Mouse (Mus musculus): ENCODE measurements at regions not wholly inside any gene's neighbourhood (a gene's known extent, or its start where the extent isn't known, plus 50 kb on each side); places are given as distances from the start of the nearest gene placed in this dataset.

- peak; percentile 85 to 90 for DNase-seq (ENCODE audit: low spot score in 2 of 2)
Measured at GRCm38 (mm10) chr17:47140969-47141842, 130.8 kb upstream of the Ubr2 start.

GRCm38 (mm10) chr17:47140241-47140968, 130.0 kb upstream of the Ubr2 start:
- peak; percentile 80 to 83 for DNase-seq (ENCODE audit: low spot score in 2 of 2)

- peak; percentile 97 to 98 for DNase-seq (ENCODE audit: low spot score in 2 of 2)
Measured at GRCm38 (mm10) chr17:47139730-47140231, 129.4 kb upstream of the Ubr2 start.

- DNase-seq (ENCODE audit: low spot score in 2 of 2), result peak; percentile 69 to 75
Measured at GRCm38 (mm10) chr17:47139171-47139617, 128.8 kb upstream of the Ubr2 start.

- no peak for DNase-seq (ENCODE audit: low spot score in 2 of 2)
Measured at GRCm38 (mm10) chr17:47138174-47138573, 127.8 kb upstream of the Ubr2 start.

- DNase-seq (ENCODE audit: low spot score in 2 of 2), result no peak
Measured at GRCm38 (mm10) chr17:47135391-47135790, 125.0 kb upstream of the Ubr2 start.

GRCm38 (mm10) chr17:47133785-47134184, 123.4 kb upstream of the Ubr2 start:
- no peak for DNase-seq (ENCODE audit: low spot score in 2 of 2)

- DNase-seq (ENCODE audit: low spot score in 2 of 2), result no peak
Measured at GRCm38 (mm10) chr17:47127571-47127970, 117.2 kb upstream of the Ubr2 start.

GRCm38 (mm10) chr17:47123576-47123975, 113.2 kb upstream of the Ubr2 start:
- DNase-seq (ENCODE audit: low spot score in 2 of 2), result no peak

GRCm38 (mm10) chr17:47122221-47122620, 111.9 kb upstream of the Ubr2 start:
- DNase-seq (ENCODE audit: low spot score in 2 of 2), result no peak

GRCm38 (mm10) chr17:47118010-47118409, 107.7 kb upstream of the Ubr2 start:
- no peak for DNase-seq (ENCODE audit: low spot score in 2 of 2)

- DNase-seq (ENCODE audit: low spot score in 2 of 2), result no peak
Measured at GRCm38 (mm10) chr17:47115754-47116153, 105.4 kb upstream of the Ubr2 start.

GRCm38 (mm10) chr17:47115141-47115540, 104.8 kb upstream of the Ubr2 start:
- DNase-seq (ENCODE audit: low spot score in 2 of 2), result no peak

- no peak for DNase-seq (ENCODE audit: low spot score in 2 of 2)
Measured at GRCm38 (mm10) chr17:47114736-47115135, 104.4 kb upstream of the Ubr2 start.

- no peak for DNase-seq (ENCODE audit: low spot score in 2 of 2)
Measured at GRCm38 (mm10) chr17:47112556-47113225, 102.3 kb upstream of the Ubr2 start.

GRCm38 (mm10) chr17:47110836-47111235, 100.5 kb upstream of the Ubr2 start:
- no peak for DNase-seq (ENCODE audit: low spot score in 2 of 2)

GRCm38 (mm10) chr17:47104328-47104727, 94.0 kb upstream of the Ubr2 start:
- no peak for DNase-seq (ENCODE audit: low spot score in 2 of 2)

GRCm38 (mm10) chr17:47095191-47095590, 84.8 kb upstream of the Ubr2 start:
- no peak for DNase-seq (ENCODE audit: low spot score in 2 of 2)

GRCm38 (mm10) chr17:47092076-47092475, 81.7 kb upstream of the Ubr2 start:
- DNase-seq (ENCODE audit: low spot score in 2 of 2), result no peak

- no peak for DNase-seq (ENCODE audit: low spot score in 2 of 2)
Measured at GRCm38 (mm10) chr17:47089769-47090168, 79.4 kb upstream of the Ubr2 start.

GRCm38 (mm10) chr17:47069206-47069605, 58.9 kb upstream of the Ubr2 start:
- DNase-seq (ENCODE audit: low spot score in 2 of 2), result no peak

- no peak for DNase-seq (ENCODE audit: low spot score in 2 of 2)
Measured at GRCm38 (mm10) chr17:47065307-47065901, 55.0 kb upstream of the Ubr2 start.
